Mouse (Mus musculus): Measurements from ENCODE around the gene Xylt1. TPM values are rescaled to one million over a fixed set of nuclear protein-coding genes. Genes with fewer than 3 reads are reported as not detected.

Xylt1 gene
- polyA plus RNA-seq, 1 experiment from 2014 or later = 2.5 TPM

DNA sequence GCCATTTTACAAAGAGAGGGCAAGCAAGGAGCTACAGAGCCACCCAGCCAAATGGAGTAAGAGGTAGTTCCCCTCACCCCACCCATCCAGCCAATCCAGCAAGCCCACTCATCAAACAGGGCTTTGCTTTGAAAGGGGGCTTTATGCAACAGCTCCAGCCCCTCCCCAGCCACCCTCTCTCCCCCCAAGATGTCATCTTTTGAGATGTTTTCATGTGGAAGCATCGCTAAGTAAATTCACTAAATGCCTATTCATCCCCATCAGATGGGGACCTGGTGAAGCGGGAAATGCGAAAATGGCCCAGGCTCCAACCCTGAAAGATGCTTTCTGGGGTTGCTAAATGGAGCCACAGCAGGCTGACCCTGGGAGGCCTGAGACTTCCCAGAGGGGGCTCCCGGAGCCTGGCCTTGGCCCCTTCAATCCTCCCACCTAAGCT lies 238.0 kb downstream of the Xylt1 start:
- Histone ChIP-seq H3K27ac (ENCODE audit: low read length) (no peak overlapping the region), H3K4me2 (ENCODE audit: low read length) (no peak overlapping the region)
- ATAC-seq = no peak; the same call in 1 of the 2 replicates

DNA sequence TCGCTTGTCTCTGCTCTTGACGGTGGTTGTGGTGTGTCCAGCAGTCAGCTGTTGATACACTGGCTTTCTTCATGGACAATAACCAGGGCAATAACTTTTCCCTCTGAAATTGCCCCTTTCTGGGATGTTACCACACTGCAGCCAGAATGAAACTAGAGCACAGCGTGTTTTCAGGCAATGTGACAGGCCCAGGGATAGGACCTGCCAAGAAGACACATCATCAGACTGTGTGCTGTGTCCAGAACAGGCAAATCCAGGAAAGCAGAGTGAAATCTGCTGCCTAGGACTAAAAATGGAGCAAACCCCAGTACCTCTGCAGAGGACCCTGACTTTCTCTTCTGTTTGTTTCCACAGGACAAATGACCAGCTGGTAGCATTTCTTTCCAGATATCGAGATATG lies 240.8 kb downstream of the Xylt1 start:
- Histone ChIP-seq H3K4me2 (ENCODE audit: low read length) (no peak overlapping the region), H3K9ac (ENCODE audit: low read depth, low read length) (no peak overlapping the region), H3K4me3 (ENCODE audit: low read depth, low read length) (no peak overlapping the region), H3K36me3 (ENCODE audit: control insufficient read depth, insufficient read depth, low read length) (no peaks in the 10 kb centered on the region), H3K9me3 (replicated peaks; ENCODE audit: control insufficient read depth, low read length, poor library complexity, severe bottlenecking) (no peaks in the 10 kb centered on the region), H3K4me1 (ENCODE audit: control insufficient read depth, insufficient read depth, low read length) (peaks cover 9% of the 10 kb centered on the region; the same call in 1 of the 2 replicates), H3K27me3 (ENCODE audit: control insufficient read depth, insufficient read depth, low read depth, low read length) (no peaks in the 10 kb centered on the region), H3K27ac (ENCODE audit: low read length) (no peak overlapping the region)
- 86% methylated on average over 4 of the region's 4 CpGs for WGBS
- ATAC-seq = no peak

More for the DNA sequence above, 238.0 kb downstream of the Xylt1 start:
- 15% methylated on average over 4 of the region's 4 CpGs for WGBS
- Histone ChIP-seq H3K9ac (ENCODE audit: low read depth, low read length) (no peak overlapping the region), H3K4me3 (ENCODE audit: low read depth, low read length) (no peak overlapping the region), H3K4me1 (ENCODE audit: control insufficient read depth, insufficient read depth, low read length) (peaks cover 9% of the 10 kb centered on the region; the same call in 1 of the 2 replicates), H3K27me3 (ENCODE audit: control insufficient read depth, insufficient read depth, low read depth, low read length) (no peaks in the 10 kb centered on the region), H3K9me3 (replicated peaks; ENCODE audit: control insufficient read depth, low read length, poor library complexity, severe bottlenecking) (no peaks in the 10 kb centered on the region), H3K36me3 (ENCODE audit: control insufficient read depth, insufficient read depth, low read length) (no peaks in the 10 kb centered on the region)

DNA sequence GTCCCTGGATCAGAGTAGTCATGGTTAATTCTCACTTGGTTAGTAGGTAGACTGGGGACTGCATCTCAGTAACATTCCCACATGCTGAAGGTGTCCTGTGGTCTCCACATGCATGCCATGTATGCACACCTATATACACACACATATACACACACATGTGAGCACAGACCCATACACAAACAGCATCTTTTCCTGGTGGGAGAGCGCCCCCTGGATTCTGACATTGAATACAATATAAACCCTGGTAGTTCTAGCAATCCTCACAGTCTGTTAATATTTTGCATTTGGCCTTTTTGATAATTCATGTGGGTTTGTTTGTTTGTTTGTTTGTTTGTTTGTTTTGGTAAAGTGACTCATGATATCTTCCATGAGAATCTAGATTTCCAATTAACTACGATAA lies 242.0 kb downstream of the Xylt1 start:
- Histone ChIP-seq H3K4me2 (ENCODE audit: low read length) (no peak overlapping the region), H3K9ac (ENCODE audit: low read depth, low read length) (no peak overlapping the region), H3K27ac (ENCODE audit: low read length) (no peak overlapping the region), H3K4me1 (ENCODE audit: control insufficient read depth, insufficient read depth, low read length) (peaks cover 9% of the 10 kb centered on the region; the same call in 1 of the 2 replicates), H3K27me3 (ENCODE audit: control insufficient read depth, insufficient read depth, low read depth, low read length) (no peaks in the 10 kb centered on the region), H3K9me3 (replicated peaks; ENCODE audit: control insufficient read depth, low read length, poor library complexity, severe bottlenecking) (no peaks in the 10 kb centered on the region), H3K36me3 (ENCODE audit: control insufficient read depth, insufficient read depth, low read length) (no peaks in the 10 kb centered on the region), H3K4me3 (ENCODE audit: low read depth, low read length) (no peak overlapping the region)
- 79% methylated on average over 2 of the region's 2 CpGs for WGBS
- ATAC-seq = no peak

DNA sequence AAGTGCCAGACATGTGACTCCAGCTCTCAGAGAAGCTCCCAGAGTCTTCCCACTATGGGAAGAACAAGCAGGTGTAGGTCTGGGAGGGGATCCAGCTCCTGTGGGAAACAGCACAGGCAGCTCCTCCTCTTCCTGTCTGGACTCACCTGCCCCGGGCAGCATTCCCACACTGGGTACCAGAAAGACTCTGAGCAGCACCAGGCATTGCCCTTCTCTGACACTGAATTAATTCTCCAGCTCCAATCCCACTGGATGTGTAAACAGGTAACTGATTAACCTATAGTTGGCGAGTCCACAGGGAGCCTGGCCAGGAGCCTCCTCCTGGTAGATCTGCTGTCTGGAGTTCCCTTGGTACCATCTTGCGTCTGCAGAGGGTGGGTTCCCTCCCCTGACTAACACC lies 248.0 kb downstream of the Xylt1 start:
- Histone ChIP-seq H3K4me1 (ENCODE audit: control insufficient read depth, insufficient read depth, low read length) (no peaks in the 10 kb centered on the region; the same call in 1 of the 2 replicates), H3K4me2 (ENCODE audit: low read length) (no peak overlapping the region), H3K4me3 (ENCODE audit: low read depth, low read length) (no peak overlapping the region), H3K9ac (ENCODE audit: low read depth, low read length) (no peak overlapping the region), H3K27ac (ENCODE audit: low read length) (no peak overlapping the region), H3K9me3 (replicated peaks; ENCODE audit: control insufficient read depth, low read length, poor library complexity, severe bottlenecking) (no peaks in the 10 kb centered on the region), H3K36me3 (ENCODE audit: control insufficient read depth, insufficient read depth, low read length) (no peaks in the 10 kb centered on the region), H3K27me3 (ENCODE audit: control insufficient read depth, insufficient read depth, low read depth, low read length) (no peaks in the 10 kb centered on the region)
- WGBS = 75% methylated on average over 3 of the region's 3 CpGs
- ATAC-seq = no peak

DNA sequence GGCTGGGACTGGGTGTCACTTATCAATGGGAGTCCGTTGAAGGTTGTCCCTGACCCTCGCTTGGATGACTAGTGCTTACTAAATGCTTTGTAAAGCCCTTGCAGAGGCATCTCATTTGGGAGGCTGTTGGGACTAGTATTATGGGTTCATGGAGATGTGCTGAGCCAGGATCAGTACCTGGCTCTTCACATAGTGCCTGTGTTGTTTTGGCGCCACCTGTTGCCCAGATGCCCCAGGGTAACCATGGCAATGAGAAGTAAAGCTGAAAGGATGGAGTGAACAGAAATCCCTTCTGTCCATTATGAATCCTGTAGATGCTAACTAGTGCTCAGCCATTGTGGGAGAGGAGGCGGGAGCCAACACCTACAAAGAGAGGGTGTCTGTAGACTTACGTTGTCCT lies 249.9 kb downstream of the Xylt1 start:
- Histone ChIP-seq H3K9me3 (replicated peaks; ENCODE audit: control insufficient read depth, low read length, poor library complexity, severe bottlenecking) (no peaks in the 10 kb centered on the region), H3K27ac (ENCODE audit: low read length) (no peak overlapping the region), H3K27me3 (ENCODE audit: control insufficient read depth, insufficient read depth, low read depth, low read length) (no peaks in the 10 kb centered on the region), H3K36me3 (ENCODE audit: control insufficient read depth, insufficient read depth, low read length) (no peaks in the 10 kb centered on the region), H3K4me2 (ENCODE audit: low read length) (no peak overlapping the region), H3K4me3 (ENCODE audit: low read depth, low read length) (no peak overlapping the region), H3K4me1 (ENCODE audit: control insufficient read depth, insufficient read depth, low read length) (peaks cover 3% of the 10 kb centered on the region), H3K9ac (ENCODE audit: low read depth, low read length) (no peak overlapping the region)
- no peak for ATAC-seq
- WGBS = 62% methylated on average over 5 of the region's 5 CpGs

DNA sequence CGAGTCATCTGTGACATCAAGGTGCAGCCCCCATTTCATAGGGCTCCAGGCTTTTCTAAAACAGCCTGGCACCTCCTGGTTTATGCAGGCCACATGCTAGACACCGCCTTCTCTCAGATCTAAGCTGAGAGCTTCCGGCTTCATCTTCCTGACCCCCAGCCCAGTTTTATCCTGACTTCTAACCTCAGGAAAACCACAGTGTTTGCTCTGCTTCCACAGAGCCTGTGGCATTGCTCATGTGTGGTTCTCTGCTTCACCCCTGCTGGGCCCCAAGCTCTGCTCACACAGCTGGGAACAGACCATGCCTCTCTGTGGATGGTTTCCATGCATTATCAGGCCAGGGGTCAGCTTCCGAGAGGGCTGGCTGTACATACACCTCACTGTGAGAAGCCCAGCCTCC lies 254.8 kb downstream of the Xylt1 start:
- H3K4me2 ChIP-seq (ENCODE audit: low read length) = no peak overlapping the region
- no peaks in the 10 kb centered on the region for H3K27me3 ChIP-seq (ENCODE audit: control insufficient read depth, insufficient read depth, low read depth, low read length)
- no peak overlapping the region for H3K9ac ChIP-seq (ENCODE audit: low read depth, low read length)
- no peaks in the 10 kb centered on the region for H3K9me3 ChIP-seq (replicated peaks; ENCODE audit: control insufficient read depth, low read length, poor library complexity, severe bottlenecking)
- no peaks in the 10 kb centered on the region for H3K36me3 ChIP-seq (ENCODE audit: control insufficient read depth, insufficient read depth, low read length)
- ATAC-seq = no peak
- H3K4me3 ChIP-seq (ENCODE audit: low read depth, low read length) = no peak overlapping the region
- H3K27ac ChIP-seq (ENCODE audit: low read length) = peak overlapping the region; percentile 50; the same call in 1 of the 2 replicates
- WGBS = 54% methylated on average over 4 of the region's 4 CpGs
- H3K4me1 ChIP-seq (ENCODE audit: control insufficient read depth, insufficient read depth, low read length) = peaks cover 7% of the 10 kb centered on the region; the same call in 1 of the 2 replicates

DNA sequence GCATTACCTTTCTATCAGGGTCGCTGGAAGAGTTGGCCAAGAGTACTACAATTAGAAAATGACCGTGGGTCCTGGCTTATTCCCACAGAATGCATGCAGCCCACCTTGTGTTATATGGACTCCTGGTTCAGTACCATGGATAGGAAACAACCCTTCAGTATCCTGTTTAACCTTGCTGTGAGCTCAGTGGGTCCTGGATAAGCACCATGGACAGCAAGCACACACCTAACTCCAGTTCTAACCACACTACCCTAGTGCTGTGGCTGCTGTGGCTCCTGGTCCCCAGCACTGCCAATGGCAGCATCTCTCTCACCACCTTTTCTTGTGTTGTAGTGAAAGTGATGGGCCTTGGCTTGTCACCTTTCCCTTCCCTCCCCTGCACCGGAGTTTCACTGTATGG lies 255.9 kb downstream of the Xylt1 start:
- ATAC-seq = no peak
- no peaks in the 10 kb centered on the region for H3K27me3 ChIP-seq (ENCODE audit: control insufficient read depth, insufficient read depth, low read depth, low read length)
- no peak overlapping the region for H3K4me2 ChIP-seq (ENCODE audit: low read length)
- no peaks in the 10 kb centered on the region for H3K36me3 ChIP-seq (ENCODE audit: control insufficient read depth, insufficient read depth, low read length)
- no peaks in the 10 kb centered on the region for H3K9me3 ChIP-seq (replicated peaks; ENCODE audit: control insufficient read depth, low read length, poor library complexity, severe bottlenecking)
- H3K4me1 ChIP-seq (ENCODE audit: control insufficient read depth, insufficient read depth, low read length) = peaks cover 7% of the 10 kb centered on the region; the same call in 1 of the 2 replicates
- H3K9ac ChIP-seq (ENCODE audit: low read depth, low read length) = no peak overlapping the region
- 76% methylated on average over 3 of the region's 3 CpGs for WGBS
- H3K4me3 ChIP-seq (ENCODE audit: low read depth, low read length) = no peak overlapping the region
- H3K27ac ChIP-seq (ENCODE audit: low read length) = no peak overlapping the region

DNA sequence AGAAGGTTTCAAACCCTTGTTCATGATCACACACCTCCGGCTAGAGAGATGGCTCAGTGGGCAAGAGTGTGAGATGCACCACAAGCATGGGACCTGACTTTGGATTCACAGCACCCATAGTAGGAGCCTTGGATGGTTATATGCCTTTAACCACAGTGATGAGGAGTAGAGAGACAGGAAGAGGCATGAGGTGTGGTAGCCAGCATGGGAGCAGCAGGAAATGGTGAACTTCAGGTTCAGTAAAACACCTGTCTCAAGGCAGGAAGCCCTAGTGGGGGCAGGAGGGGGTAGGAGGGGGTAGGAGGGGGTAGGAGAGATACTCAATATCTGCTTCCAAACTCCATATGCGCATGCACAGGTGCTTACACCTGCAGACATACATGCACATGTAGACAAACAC lies 257.2 kb downstream of the Xylt1 start:
- Histone ChIP-seq H3K9ac (ENCODE audit: low read depth, low read length) (no peak overlapping the region), H3K27ac (ENCODE audit: low read length) (no peak overlapping the region), H3K36me3 (ENCODE audit: control insufficient read depth, insufficient read depth, low read length) (no peaks in the 10 kb centered on the region), H3K4me2 (ENCODE audit: low read length) (no peak overlapping the region), H3K4me1 (ENCODE audit: control insufficient read depth, insufficient read depth, low read length) (peaks cover 7% of the 10 kb centered on the region; the same call in 1 of the 2 replicates), H3K9me3 (replicated peaks; ENCODE audit: control insufficient read depth, low read length, poor library complexity, severe bottlenecking) (no peaks in the 10 kb centered on the region), H3K4me3 (ENCODE audit: low read depth, low read length) (no peak overlapping the region), H3K27me3 (ENCODE audit: control insufficient read depth, insufficient read depth, low read depth, low read length) (no peaks in the 10 kb centered on the region)
- 100% methylated on average over 2 of the region's 2 CpGs for WGBS
- no peak for ATAC-seq

DNA sequence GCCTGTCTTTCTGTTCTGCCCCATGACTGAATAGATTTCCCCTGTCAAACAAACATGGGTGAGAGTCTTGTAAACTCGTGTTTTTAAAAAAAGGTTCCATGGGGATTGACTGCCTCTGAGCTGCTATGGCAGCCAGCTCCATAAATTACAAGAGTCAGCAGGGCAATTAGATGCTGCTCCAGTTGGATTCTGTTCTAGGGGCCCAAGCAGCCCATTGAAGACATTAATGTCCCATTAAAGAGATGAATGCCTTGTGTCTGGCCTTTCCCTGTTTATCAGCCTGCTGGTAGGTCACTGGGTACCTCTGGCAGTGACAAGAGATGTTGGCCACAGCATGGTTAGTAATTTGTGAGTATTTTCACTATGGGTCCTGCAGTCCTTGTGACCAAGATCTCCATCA lies 271.9 kb downstream of the Xylt1 start:
- no peaks in the 10 kb centered on the region for H3K9me3 ChIP-seq (replicated peaks; ENCODE audit: control insufficient read depth, low read length, poor library complexity, severe bottlenecking)
- no peak overlapping the region for H3K9ac ChIP-seq (ENCODE audit: low read depth, low read length)
- no peak overlapping the region for H3K4me3 ChIP-seq (ENCODE audit: low read depth, low read length)
- H3K36me3 ChIP-seq (ENCODE audit: control insufficient read depth, insufficient read depth, low read length) = no peaks in the 10 kb centered on the region
- H3K27me3 ChIP-seq (ENCODE audit: control insufficient read depth, insufficient read depth, low read depth, low read length) = no peaks in the 10 kb centered on the region
- ATAC-seq = no peak
- H3K4me2 ChIP-seq (ENCODE audit: low read length) = no peak overlapping the region
- no peak overlapping the region for H3K27ac ChIP-seq (ENCODE audit: low read length)
- H3K4me1 ChIP-seq (ENCODE audit: control insufficient read depth, insufficient read depth, low read length) = no peaks in the 10 kb centered on the region
- WGBS = 74% methylated on average over 1 of the region's 1 CpGs
